Mouse (Mus musculus) kidney, adult 2 months (tissue): ENCODE data around the gene Celf2.
"Not testable (repeated sequence)": the region's sequence is repeated elsewhere in the genome, so short reads cannot be mapped to it uniquely, and the experiment has no call there.

Source experiments
- CTCF ChIP-seq: fragments of 200-500 bp; conservative IDR thresholded peaks from 2 replicates; pipeline ENCODE4 v1.5.1; 2011; ENCODE audit warnings: low read depth, mild to moderate bottlenecking, control low read depth, low read length, moderate library complexity, mixed read lengths; ENCODE audit not compliant: insufficient read depth, insufficient read length
- POLR2A ChIP-seq: fragments of 200-500 bp; IDR thresholded peaks from one replicate; pipeline ENCODE4 v1.6.1; 2011; ENCODE audit warnings: low read depth, low read length, control low read depth

DNA sequence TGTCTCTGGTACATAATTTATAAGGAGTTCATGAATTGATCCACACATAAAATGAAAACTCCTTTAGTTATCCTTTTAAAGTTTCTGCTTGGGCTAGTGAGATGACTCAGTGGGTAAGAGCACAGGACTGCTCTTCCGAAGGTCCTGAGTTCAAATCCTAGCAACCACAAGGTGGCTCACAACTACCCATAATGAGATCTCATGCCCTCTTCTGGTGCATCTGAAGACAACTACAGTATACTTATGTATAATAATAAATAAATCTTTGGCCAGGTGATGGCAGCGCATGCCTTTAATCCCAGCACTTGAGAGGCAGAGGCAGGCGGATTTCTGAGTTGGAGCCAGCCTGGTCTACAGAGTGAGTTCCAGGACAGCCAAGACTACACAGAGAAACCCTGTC, 934.0 kb downstream of the Celf2 start:
- TF ChIP-seq CTCF, POLR2A: not testable (repeated sequence)
